Mouse (Mus musculus) left cerebral cortex, postnatal 25 days (tissue): ENCODE data around the gene Tspan9. TPM values are rescaled to one million over a fixed set of nuclear protein-coding genes. Genes with fewer than 3 reads are reported as not detected.

ENCODE experiments used
- DNase-seq, 2 experiments: peaks; one replicate each; pipeline ENCODE4 v3.0.0; 2022; ENCODE audit warnings: low spot score in 2 of 2, mixed read lengths in 1 of 2
- intact Hi-C: fragments of 180-260 bp; cut with DNase I; formaldehyde crosslinking; loops from one replicate; pipeline ENCODE4 v1.15.1; 2025
- total RNA-seq, 2 experiments: library from RNA; stranded (reverse); gene quantifications; 2 replicates each; pipeline ENCODE4 v1.2.3; 2021

Gene Tspan9
- total RNA-seq, 2 experiments from 2014 or later, result 55.2 to 58.6 TPM

DNA sequence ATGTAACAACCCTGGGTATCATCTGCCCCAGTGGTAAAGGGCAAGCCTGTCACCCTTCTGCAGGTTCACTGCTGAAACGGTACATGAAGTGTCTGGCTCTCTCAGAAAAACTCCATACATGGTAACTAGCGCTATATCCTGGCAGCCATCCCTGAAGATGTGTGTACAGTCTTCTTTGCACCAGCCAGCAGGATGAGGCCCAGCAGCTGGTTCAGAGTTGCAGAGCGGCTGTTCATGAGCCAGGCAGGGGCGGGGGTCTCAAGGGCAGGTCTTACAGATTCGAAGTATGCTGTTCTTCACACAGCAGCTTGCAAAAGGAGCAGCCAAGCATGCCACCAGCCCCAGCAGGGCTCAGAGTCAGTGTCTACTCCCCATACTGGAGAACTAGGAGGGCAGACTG lies 139.9 kb downstream of the Tspan9 start:
- peak in 1 of 2 experiments; percentile 43 for DNase-seq
- intact Hi-C loops, result no loop called here

DNA sequence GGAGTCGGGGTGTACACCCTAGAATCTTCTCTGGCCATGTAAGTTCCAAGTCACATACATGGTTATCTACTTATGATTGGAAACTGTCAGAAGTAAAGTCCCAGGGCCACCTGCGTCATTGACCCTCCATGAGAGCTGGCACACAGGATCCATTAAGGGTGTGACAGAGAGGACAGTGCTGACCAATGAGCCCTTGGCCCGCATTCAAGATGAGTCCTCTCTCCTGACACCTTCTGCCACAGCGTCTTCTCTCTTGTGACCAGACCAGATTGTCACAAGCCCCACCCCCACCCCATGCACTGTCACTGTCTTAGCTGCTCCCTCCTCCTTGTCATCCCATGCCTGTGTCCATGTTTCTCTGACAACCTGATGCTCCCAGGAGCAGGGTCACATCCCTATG lies 140.7 kb downstream of the Tspan9 start:
- DNase-seq, result no peak
- intact Hi-C loops, result no loop called here

DNA sequence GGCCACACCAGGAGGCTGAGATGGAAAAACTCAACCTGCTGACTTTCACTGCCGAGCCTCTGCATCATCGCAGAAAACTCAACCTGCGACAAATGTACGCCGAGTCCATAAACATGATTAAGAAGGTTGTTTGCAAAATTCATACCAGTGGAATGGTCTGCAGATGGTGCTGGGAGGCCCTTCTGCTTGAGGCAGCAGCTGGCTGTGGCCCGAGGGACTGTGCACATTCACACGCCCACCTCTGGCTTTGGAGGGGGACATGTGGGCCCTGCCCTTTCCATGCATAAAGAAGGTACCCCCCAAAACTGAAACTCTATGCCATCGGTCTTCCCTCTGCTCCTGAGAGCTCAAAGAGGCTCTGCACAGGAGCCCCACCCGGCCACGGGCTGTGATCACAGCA lies 141.3 kb downstream of the Tspan9 start:
- intact Hi-C loops, result no loop called here
- no peak for DNase-seq

DNA sequence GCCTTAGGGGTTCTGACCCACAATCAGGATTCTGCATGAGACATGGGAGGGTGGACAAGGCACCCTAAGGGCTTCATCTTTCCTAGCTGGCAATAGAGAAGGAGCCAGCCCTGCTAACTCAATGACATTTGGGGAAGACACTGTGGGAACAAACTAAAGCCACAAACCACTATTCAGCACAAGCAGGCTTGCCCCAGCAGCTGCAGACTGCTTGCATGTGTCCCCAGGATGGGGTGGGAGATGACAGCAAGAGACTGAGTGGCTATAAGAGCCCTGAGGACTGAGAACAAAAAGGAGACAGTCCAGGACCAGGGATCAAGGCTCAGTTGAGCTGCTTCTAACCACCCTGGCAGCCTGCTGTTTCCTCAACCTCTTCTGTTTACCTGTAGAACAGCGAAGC lies 141.8 kb downstream of the Tspan9 start:
- no peak for DNase-seq
- intact Hi-C loops, result no loop called here

DNA sequence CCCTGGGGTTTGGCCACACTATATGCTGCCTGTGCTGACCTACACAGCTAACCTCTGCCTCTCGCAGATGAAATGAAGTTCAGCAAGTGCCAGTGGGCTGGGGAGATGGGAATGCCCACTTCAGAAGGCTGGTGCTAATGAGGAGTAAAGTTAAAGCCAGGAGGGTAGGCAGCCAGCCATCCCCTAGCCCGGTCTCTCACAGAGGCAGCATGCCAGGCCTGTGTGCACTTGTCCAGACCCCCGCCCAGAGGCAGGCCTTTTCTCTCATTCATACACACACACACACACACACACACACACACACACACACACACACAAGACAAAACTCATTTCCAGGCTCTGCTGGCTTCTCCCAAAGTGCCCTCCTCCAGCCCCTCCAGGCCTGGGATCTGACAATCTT lies 142.6 kb downstream of the Tspan9 start:
- intact Hi-C loops, result no loop called here
- DNase-seq, result no peak

DNA sequence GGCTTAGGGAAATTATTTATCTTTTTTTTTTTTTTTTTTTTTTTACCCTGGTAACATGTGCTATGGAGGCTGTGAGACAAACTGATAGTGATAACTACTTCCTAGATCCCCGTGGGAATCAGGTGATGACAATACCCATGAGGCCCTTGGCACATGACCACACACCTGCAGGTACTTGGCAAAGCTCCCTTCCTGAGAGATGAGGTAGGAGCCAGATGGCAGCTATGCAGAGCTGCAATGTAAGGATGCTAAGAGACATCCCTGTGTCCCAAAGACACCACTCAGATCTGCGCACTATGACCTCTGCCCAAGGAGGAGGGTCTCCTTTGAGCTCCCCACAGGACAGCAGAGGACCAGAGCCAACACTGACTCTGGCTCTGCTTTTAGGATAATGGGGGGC lies 144.3 kb downstream of the Tspan9 start:
- intact Hi-C loops, result no loop called here
- DNase-seq, result no peak

DNA sequence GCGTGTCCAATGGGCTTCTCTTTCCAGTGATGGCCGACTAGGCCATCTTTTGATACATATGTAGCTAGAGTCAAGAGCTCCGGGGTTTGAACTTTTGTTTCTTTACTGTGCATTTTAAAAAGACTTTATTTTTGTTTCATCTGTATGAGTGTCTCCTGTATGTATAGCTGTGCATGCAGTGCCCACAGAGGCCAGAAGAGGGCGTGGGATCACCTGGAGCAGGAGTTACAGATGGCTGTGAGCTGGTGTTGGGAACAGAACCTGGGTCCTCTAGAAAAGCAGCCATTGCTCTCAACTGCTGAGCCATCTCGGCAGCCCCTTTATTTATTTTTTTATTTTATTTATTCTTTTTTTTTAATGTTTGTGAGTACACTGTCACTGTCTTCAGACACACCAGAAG lies 146.5 kb downstream of the Tspan9 start:
- intact Hi-C loops, result no loop called here
- no peak for DNase-seq

DNA sequence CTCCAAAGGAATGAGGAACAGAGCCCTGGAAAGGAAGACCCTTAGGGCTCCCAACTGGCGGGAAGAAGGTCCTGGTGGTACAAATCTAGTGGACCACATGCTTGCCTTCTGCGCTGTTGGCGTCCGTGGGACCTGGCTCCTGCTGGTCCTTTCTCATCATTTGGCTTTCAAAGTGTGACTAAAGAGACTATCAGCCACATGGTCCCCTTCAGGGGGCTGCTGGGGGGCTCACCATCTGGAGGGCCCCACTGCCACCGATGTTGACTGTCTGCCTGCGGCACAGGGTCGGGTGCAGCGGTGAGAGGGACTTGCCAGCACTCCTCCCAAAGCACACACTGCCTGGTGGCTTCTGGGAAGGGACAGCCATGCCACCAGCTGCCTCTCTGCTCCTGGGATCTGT lies 150.4 kb downstream of the Tspan9 start:
- intact Hi-C loops, result no loop called here
- no peak for DNase-seq

DNA sequence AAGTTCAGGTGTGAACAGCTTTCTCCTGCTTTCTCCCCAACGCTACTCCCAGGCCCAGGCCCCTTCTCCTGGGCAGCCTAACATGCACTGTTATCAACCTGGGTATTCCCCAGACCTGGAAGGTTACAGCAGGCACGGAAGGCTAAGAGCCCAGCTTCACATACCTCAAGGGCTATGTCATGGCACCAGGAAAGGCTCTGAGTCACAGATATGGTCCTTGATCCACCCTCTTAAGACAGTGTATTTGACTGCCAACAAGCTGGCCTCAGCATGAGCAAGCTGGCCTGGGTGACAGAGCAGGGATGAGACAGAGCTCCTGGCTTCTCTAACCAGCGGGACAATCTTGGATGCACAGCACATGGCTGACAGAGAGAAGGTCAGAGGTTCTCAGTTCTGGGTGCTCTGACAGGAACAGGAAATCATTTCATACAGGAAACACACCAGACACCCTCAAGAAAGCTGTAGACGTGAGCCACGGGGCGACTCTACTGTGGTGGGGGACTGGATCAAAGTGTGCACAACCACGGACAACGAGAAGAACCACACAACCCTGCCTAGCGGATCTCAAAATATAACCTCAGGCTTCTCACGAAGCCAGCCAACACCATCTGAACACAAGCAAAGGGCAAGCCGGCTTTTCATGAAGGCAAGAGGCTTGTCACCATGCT lies 151.8 kb downstream of the Tspan9 start:
- DNase-seq, result no peak
- intact Hi-C loops, result no loop called here

DNA sequence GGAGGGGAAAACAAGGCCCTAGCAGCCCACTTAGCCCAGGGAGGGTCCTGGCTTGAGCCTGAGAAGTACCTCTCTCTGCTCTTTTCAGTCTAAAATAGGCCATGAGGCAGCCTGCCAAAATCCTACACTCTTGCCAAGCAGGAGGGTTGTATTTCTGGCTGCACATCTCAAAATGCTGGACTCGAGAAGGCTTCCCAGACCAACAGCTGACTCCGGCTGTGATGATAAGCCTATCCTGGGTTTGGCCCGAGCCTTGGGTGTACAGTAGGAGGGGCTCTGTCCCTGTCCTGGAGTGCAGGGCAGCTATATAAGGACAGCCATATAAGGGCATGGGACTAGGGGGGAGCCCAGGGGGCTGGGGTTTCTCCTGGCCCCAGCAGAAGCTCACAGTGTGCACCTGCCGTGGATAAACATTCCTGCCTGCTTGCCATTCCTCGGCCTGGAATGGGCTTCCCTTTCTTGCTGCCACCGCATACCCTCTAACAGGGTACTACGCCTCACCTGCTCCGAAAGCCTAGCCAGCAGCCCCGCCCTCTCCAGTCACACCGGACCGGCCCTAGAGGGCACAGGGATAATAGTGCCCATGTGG lies 153.7 kb downstream of the Tspan9 start:
- peak; percentile 69 to 91 for DNase-seq
- intact Hi-C loops, result no loop called here

DNA sequence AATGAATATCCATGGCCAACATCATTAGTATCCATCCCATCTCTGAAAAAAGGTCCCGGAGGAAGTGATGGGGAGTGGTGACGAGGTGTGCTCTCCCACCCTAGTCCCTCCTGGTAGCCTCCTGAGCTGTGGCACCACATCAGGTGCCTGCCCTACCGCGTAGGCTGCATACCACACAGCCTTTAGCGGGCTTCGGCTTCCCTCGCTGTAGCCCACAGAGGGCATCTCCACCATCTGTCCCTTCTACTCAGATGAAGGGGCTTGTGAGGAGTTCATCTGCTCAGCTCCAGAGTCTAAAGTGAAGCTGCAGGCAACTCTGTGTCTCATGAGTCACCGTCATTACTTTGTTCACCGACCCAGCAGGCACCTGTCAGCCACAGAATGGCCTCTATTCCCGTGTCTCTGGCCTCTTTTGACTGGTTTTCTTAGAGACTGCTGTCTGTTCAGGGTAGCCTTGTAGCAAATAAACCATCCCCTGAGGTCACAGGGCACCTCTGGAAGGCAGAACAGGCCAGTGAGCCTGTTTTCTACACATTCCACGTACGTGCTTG lies 154.4 kb downstream of the Tspan9 start:
- intact Hi-C loops, result no loop called here
- peak in 1 of 2 experiments; percentile 31 for DNase-seq

DNA sequence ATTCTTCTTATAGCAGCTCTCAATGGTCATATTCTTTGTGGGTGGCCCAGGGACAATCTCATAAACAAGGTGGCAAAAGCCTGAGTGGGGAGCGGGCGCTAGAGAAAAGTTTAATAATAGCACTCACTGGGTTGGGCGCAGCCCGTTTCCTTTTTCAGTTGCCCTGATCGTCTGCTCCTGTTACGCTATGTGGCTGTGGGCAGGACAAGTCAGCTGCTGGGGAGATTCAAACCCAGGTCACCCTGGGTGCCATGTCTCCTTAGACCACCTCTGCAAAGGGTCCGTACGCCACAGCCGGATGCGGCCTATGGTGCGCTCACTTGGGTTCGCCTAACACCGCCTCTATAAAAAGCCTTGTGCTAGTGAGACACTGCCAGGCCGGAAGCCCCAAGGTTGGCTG lies 156.0 kb downstream of the Tspan9 start:
- DNase-seq, result no peak
- intact Hi-C loops, result no loop called here

DNA sequence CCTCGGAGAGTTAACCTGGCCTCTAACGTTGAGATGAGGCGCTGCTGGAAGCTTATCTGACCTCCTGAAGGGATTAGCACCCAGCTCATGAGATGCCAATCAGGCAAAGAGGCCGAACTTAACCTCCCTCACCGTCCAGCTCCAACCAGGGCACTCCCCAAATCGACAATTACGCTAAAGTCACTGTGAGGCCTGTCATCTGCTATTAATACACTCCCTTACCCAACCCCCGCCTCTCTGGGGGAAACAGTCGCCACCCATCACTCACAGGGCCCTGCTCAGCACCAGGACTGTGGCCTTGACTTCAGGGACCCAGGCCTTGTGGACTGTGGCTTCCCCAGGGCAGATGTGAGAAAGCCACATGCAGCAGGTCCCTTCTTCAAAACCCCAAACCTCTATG lies 157.0 kb downstream of the Tspan9 start:
- no peak for DNase-seq

DNA sequence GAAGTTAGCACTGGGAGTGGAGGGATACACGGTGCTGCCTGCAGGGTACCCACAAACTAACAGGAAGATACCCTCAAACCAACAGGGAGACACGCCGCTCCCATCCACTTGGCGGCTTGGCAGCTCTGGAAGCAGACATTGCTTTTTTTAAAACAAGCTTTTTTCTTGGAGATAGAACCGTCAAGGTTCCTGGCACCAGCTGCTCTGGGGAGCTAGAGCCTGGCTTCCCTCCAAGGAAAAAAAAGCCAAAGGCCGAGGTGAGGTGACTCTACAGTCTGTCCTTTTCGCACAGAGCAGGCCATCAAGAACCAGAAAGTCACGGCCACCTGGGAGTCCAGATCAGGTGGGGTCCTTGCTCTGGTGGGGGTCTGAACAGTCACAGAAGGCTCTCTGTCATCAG lies 162.2 kb downstream of the Tspan9 start:
- intact Hi-C loops, result no loop called here
- peak in 1 of 2 experiments; percentile 42 for DNase-seq

More for the DNA sequence above, 157.0 kb downstream of the Tspan9 start:
- intact Hi-C loops, result no loop called here

DNA sequence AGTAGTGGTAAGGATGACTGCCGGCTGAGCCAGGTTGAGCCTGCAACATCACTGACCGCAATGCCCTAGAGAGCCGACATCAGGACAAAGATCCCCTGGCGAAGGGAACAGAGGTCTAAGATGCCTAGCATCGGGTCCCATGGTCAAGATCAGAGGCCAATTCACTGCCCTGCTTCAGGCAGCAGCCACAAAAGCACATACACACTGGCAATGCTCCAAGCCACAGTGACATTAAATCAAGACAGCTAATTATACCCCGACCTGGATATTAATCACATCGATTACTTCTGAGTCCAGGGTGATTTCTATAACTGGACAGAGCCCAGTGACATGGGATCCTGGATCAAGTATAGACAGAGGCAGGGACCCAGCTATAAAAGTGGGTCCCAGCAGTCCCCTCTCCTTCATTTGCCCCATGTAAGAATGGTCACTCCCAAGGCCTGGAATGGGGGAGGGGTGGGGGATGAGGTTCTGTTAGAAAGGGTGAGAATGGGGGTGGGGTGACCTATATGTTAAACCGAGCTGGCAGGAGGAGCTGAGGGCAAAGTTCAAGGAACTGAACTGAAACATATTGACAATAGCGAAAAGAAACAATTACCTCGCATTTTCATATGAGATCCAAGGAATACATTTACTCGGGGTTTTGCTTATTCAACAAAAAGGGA lies 162.9 kb downstream of the Tspan9 start:
- intact Hi-C loops, result no loop called here

DNA sequence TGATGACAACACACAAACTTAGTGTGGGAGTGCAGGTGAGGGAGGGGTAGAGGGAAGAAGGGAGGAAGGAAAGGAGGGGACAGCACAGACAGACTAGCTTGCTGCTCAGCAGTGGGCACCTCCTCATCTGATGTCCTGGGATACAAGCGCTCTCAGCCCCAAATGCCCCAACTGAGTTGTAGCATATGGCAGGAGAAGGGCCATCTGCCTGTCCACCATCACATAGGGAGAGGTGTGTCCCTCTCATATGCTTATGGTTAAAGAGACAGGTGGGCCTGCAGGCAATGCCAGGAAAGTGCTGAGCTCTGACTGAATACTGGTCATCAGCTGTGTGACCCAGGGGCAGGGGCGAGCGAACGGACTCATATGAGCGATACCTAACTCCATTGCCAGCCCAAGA lies 163.6 kb downstream of the Tspan9 start:
- no peak for DNase-seq
- intact Hi-C loops, result no loop called here

More for the DNA sequence above, 162.9 kb downstream of the Tspan9 start:
- DNase-seq, result no peak

DNA sequence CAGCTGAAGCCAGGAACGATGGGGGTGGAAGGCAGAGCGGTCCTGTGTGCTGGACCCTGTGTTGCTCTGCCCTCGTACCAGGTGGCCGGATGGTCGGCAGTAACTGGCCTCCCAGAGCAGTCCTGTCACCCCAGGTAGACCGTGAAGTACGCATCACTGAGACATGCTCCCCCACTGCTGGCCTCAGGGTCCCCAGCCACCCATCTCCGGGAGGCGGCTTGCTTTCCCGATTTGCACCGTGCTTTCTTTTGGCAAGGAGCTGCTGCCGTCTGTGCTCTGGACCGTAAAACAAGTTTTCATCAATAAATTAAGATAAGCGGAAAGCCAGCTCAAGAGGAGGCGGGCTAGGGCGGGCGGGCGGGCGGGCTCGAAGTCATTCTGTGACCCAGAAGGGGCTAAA lies 164.5 kb downstream of the Tspan9 start:
- no peak for DNase-seq
- intact Hi-C loops, result no loop called here

DNA sequence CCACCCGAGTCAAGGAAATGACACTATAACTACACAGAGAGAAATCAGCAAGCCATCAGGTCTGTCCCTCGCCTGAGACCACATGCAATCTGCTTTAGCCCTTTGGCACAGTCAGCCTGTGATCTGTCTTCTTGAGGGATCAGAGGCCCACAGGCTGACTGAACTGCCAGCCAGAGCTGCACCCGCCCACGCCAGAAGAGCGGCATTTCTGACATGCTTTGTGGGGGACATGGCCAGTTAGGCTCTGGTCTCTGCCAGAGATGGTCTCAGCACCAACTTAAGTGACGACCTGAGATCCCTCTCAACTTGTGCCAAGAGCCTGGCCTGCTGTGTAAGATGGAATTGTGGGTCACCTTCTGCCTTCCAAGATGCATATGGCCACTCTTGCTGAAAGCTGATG lies 166.7 kb downstream of the Tspan9 start:
- intact Hi-C loops, result no loop called here

DNA sequence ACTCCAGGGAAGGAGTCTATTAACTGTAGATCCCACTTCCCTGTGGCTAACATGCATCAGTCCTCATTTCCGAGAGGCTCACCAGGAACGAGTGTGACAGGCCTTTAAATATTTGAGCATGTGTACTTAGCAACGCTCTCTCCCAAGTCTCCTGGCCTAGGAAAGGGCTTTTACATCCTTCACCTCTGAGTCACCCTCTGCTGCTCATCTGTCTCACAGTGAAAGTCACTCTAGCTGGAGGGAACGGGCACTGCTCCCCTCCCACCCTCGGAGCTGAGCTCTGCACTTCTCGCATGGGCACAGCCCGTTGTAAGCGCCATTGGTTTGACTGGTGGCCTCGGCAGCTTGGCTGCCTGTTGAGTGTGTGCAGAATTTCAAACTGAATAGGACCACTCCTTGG lies 169.4 kb downstream of the Tspan9 start:
- intact Hi-C loops, result no loop called here
- DNase-seq, result no peak

More for the DNA sequence above, 166.7 kb downstream of the Tspan9 start:
- no peak for DNase-seq

DNA sequence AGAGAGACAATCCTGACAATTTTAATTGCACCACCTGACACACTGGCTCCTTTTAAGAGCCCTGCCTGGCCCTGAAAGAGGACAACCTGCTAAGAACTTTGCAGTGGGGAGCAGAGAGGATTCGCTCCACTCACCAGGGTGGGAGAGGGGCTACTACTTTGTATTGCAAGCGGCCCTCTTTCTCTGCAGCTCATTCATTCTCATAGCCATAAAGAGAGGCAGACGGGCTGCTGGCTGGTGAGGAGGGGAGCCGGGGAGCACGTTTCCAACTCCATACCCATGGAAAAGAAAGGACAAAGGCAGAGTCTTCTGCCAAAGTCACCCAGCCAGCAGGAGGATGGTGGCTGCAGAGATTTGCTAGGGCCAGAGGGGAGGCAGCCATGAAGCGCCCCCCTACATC lies 169.8 kb downstream of the Tspan9 start:
- no peak for DNase-seq
- intact Hi-C loops, result no loop called here

DNA sequence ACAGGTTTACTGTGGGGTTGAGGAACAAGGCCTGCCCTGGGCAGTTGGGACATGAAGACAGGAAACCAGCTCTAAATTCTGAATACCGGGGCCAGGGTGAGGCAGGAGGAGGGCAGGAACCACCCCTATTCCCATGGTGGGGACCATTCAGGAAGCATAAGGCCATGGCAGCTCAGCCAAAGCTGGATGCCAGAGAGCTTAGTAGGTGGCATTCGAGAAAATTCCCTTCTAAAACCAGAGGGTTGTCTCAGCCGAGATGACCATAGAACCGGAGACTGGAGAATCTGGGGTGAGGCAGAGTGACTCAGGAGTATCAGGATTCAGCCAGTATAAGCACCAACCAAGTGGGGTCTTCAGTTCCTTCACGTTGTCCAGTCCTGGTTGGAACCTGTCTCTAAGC lies 171.5 kb downstream of the Tspan9 start:
- DNase-seq, result no peak
- intact Hi-C loops, result loop anchor here (2.0 kb wide), 1 partner anchor 61 kb away; no protein-coding TSS in a partner anchor
